Mouse (Mus musculus): ENCODE measurements around the gene Gtdc1.

DNA sequence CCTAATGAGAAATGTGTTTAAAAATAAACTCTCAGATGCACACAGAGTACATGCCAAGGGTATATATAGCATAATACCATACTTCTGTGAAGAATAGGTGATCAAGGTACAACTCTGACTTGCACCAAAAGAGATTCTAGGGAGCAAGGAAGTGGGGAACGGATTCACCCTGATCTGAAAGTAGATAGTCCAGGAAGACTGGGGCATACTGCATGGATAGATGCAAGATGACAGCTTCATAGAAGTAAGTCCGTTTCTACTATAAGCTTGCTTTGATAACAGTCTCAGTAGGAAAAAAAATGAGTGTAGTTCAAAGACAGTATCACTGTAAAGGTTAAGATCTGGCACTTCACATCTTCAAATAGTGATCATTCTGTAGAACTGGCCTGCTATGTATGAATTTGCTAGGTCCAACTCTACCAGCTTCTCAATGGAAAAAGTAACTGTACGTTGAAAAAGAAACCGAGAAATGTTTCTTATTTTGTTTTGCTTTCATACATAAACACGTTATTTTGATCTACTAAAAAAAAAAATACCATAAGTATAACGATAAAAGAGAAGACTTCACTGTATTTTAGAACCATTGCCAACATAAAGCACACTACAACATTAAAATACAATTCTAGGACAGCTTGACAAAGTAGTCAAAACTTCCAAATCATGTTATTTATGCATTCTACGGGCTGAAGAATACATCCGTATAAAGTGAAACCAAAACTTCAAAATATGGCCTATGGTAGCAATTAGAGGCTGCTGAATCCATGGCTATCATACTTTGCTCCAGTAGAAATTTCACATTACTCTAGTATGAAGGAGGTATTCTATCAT is 4.2 kb downstream of the Gtdc1 start:
- TF ChIP-seq POLR2A (IDR thresholded peaks at IDR 0.05; ENCODE audit: insufficient read length, low read depth) (no peak), MAX (IDR thresholded peaks at IDR 0.05; ENCODE audit: low read depth) (no peak), POLR2AphosphoS2 (IDR thresholded peaks at IDR 0.05; ENCODE audit: insufficient read length, low read depth) (no peak), USF1 (IDR thresholded peaks at IDR 0.05; ENCODE audit: low read depth) (no peak), MYOG (IDR thresholded peaks at IDR 0.05; ENCODE audit: control insufficient read depth in 1 of 3, insufficient read depth in 1 of 3, insufficient read length in 2 of 3, low read depth in 2 of 3) (no peak), MYOD1 (IDR thresholded peaks at IDR 0.05; ENCODE audit: control insufficient read depth in 1 of 3, insufficient read length in 2 of 3, low read depth in 2 of 3) (no peak), TCF12 (IDR thresholded peaks at IDR 0.05; ENCODE audit: insufficient read depth, poor library complexity, severe bottlenecking) (no peak), TCF3 (IDR thresholded peaks at IDR 0.05; ENCODE audit: insufficient read length, low read depth) (no peak), E2F4 (IDR thresholded peaks at IDR 0.05; ENCODE audit: insufficient read depth) (no peak), SRF (IDR thresholded peaks at IDR 0.05; ENCODE audit: control insufficient read depth, insufficient read length, low read depth) (no peak), CEBPB (IDR thresholded peaks at IDR 0.05; ENCODE audit: insufficient read depth, poor library complexity, severe bottlenecking) (no peak), REST (IDR thresholded peaks at IDR 0.05; ENCODE audit: insufficient read depth, insufficient read length) (no peak)
